Mouse (Mus musculus) embryonic facial prominence, embryonic 10.5 days (tissue): ENCODE data around the gene Rnase10. TPM values are rescaled to one million over a fixed set of nuclear protein-coding genes. Genes with fewer than 3 reads are reported as not detected.

Experiments
- DNase-seq: peaks from one replicate; pipeline ENCODE4 v3.0.0-alpha.2; 2017; ENCODE audit warnings: low spot score
- H3K27ac ChIP-seq: fragments of 300-500 bp; sonication (generic); replicated peaks from 2 replicates; pipeline ENCODE4 v1.5.1; 2016; ENCODE audit warnings: mild to moderate bottlenecking
- H3K27me3 ChIP-seq: fragments of 300-500 bp; sonication (generic); replicated peaks from 2 replicates; pipeline ENCODE4 v1.6.1; 2016; ENCODE audit warnings: low read depth, mild to moderate bottlenecking; ENCODE audit not compliant: poor library complexity, severe bottlenecking
- H3K36me3 ChIP-seq: fragments of 300-500 bp; sonication (generic); replicated peaks from 2 replicates; pipeline ENCODE4 v1.6.1; 2016; ENCODE audit warnings: mild to moderate bottlenecking, moderate library complexity
- H3K4me1 ChIP-seq: fragments of 300-500 bp; sonication (generic); 2 replicates; pipeline ENCODE4 v1.6.1; 2016
- H3K4me3 ChIP-seq: fragments of 300-500 bp; sonication (generic); 2 replicates; pipeline ENCODE4 v1.5.1; 2016; ENCODE audit warnings: mild to moderate bottlenecking, moderate library complexity
- H3K9me3 ChIP-seq: fragments of 300-500 bp; sonication (generic); 2 replicates; pipeline ENCODE4 v1.6.1; 2016; ENCODE audit warnings: mild to moderate bottlenecking
- WGBS: fragments of 180-500 bp; shearing (Covaris S2); methylation state at CpG from one replicate; pipeline ENCODE4 v1.1.7; 2016; 5-methylcytosine and 5-hydroxymethylcytosine counted together
- polyA plus RNA-seq: library from polyadenylated mRNA; unstranded; fragments of >200 nt; fragmentation: Nextera tagmentation; extraction: Ambion mirVana; gene quantifications from 2 replicates; pipeline ENCODE4 v1.2.1, GENCODE M21; 2016

The Rnase10 gene
- polyA plus RNA-seq, 1 experiment from 2014 or later, result not detected

DNA sequence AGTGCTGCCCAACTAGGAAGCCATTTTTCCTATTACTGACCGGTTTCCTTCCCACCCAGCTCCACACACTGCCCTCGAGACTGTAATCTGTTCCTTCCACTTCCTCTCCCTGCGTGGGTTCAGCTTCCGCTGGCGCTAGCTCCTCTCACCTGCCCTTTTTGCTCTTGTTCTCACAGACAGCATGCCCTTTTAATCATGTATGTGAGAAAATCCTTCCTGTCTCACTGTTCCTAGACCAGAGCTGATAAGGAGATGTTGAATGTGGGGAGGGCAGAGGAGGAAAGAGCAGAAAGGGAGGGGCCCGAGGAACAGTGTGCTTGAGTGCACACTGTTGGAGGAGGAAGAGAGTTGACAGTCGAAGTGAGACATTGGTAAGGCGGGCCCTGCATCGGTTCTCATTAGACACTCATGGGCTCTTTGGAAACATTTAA lies 49.9 kb downstream of the Rnase10 start, which contains the start of gene Rnase12:
TSS of gene Rnase12 (minus strand) at position 261 of the 431 bp plus-strand sequence.
- H3K27ac ChIP-seq, result no peak within 1 kb of the TSS
- H3K9me3 ChIP-seq, result no peaks in the 10 kb centered on the region
- no peak for DNase-seq
- peaks cover 5% of the 10 kb centered on the region; the same call in 1 of the 2 replicates for H3K27me3 ChIP-seq
- WGBS, result 74% methylated on average over 9 of the region's 9 CpGs
- no peak within 1 kb of the TSS for H3K4me3 ChIP-seq
- H3K4me1 ChIP-seq, result peaks cover 18% of the 10 kb centered on the region
- no peaks in the 10 kb centered on the region for H3K36me3 ChIP-seq

Other genes starting within 250 kb of the Rnase10 start
- gene Ttc5, start 222.2 kb upstream of the Rnase10 start, polyA plus RNA-seq, result 104 and 107 TPM in 2 replicates
- not detected in 2 replicates for gene Ccnb1ip1, start 200.0 kb upstream of the Rnase10 start, polyA plus RNA-seq
- 68.0 and 68.7 TPM in 2 replicates for gene Parp2, start 199.9 kb upstream of the Rnase10 start, polyA plus RNA-seq
- gene Tep1, start 137.2 kb upstream of the Rnase10 start, polyA plus RNA-seq, result 4.0 and 5.5 TPM in 2 replicates
- gene Klhl33, start 110.2 kb upstream of the Rnase10 start, polyA plus RNA-seq, result 0.15 and 0.19 TPM in 2 replicates
- 178 and 185 TPM in 2 replicates for gene Osgep, start 82.9 kb upstream of the Rnase10 start, polyA plus RNA-seq
- gene Apex1, start 82.8 kb upstream of the Rnase10 start, polyA plus RNA-seq, result 548 and 554 TPM in 2 replicates
- 43.5 and 43.6 TPM in 2 replicates for gene Pip4p1, start 76.9 kb upstream of the Rnase10 start, polyA plus RNA-seq
- 74.5 and 78.8 TPM in 2 replicates for gene Pnp, start 76.7 kb upstream of the Rnase10 start, polyA plus RNA-seq
- not detected in 2 replicates for gene Gm49342, start 63.2 kb upstream of the Rnase10 start, polyA plus RNA-seq
- 0.39 and 0.84 TPM in 2 replicates for gene Pnp2, start 51.8 kb upstream of the Rnase10 start, polyA plus RNA-seq
- not detected in 2 replicates for gene Rnase9, start 34.1 kb downstream of the Rnase10 start, polyA plus RNA-seq
- not detected in 2 replicates for gene Rnase11, start 42.4 kb downstream of the Rnase10 start, polyA plus RNA-seq
- not detected in 2 replicates for gene Rnase12, start 49.9 kb downstream of the Rnase10 start, polyA plus RNA-seq
- gene Olfr750, start 66.7 kb downstream of the Rnase10 start, polyA plus RNA-seq, result not detected in 2 replicates
- 8.3 and 9.0 TPM in 2 replicates for gene Rnase4, start 83.3 kb downstream of the Rnase10 start, polyA plus RNA-seq
- gene Ang, start 83.4 kb downstream of the Rnase10 start, polyA plus RNA-seq, result 2.3 and 3.5 TPM in 2 replicates
- gene Eddm3b, start 106.7 kb downstream of the Rnase10 start, polyA plus RNA-seq, result 0.10 and 0.17 TPM in 2 replicates
- gene Rnase6, start 116.2 kb downstream of the Rnase10 start, polyA plus RNA-seq, result not detected in 2 replicates
- gene Rnase1, start 139.0 kb downstream of the Rnase10 start, polyA plus RNA-seq, result 0.15 TPM in 1 of 2 replicates, not detected in the other
- not detected in 2 replicates for gene Rnase2b, start 154.5 kb downstream of the Rnase10 start, polyA plus RNA-seq
- not detected in 2 replicates for gene Ang2, start 191.4 kb downstream of the Rnase10 start, polyA plus RNA-seq
- gene Ear14, start 195.6 kb downstream of the Rnase10 start, polyA plus RNA-seq, result not detected in 2 replicates
- not detected in 2 replicates for gene Rnase2a, start 248.4 kb downstream of the Rnase10 start, polyA plus RNA-seq